Mouse (Mus musculus) stomach, embryonic 15.5 days (tissue): ENCODE measurements around the gene Tbc1d20. TPM values are rescaled to one million over a fixed set of nuclear protein-coding genes. Genes with fewer than 3 reads are reported as not detected.

Source experiments
- polyA plus RNA-seq: library from polyadenylated mRNA; unstranded; fragments of >200 nt; fragmentation: Nextera tagmentation; extraction: Ambion mirVana; gene quantifications from 2 replicates; pipeline ENCODE4 v1.2.1, GENCODE M21; 2015

Gene Tbc1d20
- polyA plus RNA-seq, 1 experiment from 2014 or later = 37.8 TPM

Other genes with a start within 250 kb of the Tbc1d20 start
- gene Scrt2, start 212.3 kb upstream of the Tbc1d20 start, polyA plus RNA-seq = 0.04 and 0.05 TPM in 2 replicates
- 12.2 and 12.7 TPM in 2 replicates for gene Srxn1, start 188.3 kb upstream of the Tbc1d20 start, polyA plus RNA-seq
- 8.2 and 10.7 TPM in 2 replicates for gene Tcf15, start 150.3 kb upstream of the Tbc1d20 start, polyA plus RNA-seq
- 75.3 and 89.8 TPM in 2 replicates for gene Csnk2a1, start 67.0 kb upstream of the Tbc1d20 start, polyA plus RNA-seq
- gene Rbck1, start 38.8 kb downstream of the Tbc1d20 start, polyA plus RNA-seq = 81.9 and 86.5 TPM in 2 replicates
- 2.1 and 2.2 TPM in 2 replicates for gene Trib3, start 50.2 kb downstream of the Tbc1d20 start, polyA plus RNA-seq
- gene Nrsn2, start 82.8 kb downstream of the Tbc1d20 start, polyA plus RNA-seq = 2.0 and 2.3 TPM in 2 replicates
- 7.2 and 8.0 TPM in 2 replicates for gene Sox12, start 104.2 kb downstream of the Tbc1d20 start, polyA plus RNA-seq
- gene Zcchc3, start 121.2 kb downstream of the Tbc1d20 start, polyA plus RNA-seq = 40.0 and 40.1 TPM in 2 replicates
- gene 6820408C15Rik, start 121.8 kb downstream of the Tbc1d20 start, polyA plus RNA-seq = 0.52 and 0.85 TPM in 2 replicates
- gene Defb23, start 170.8 kb downstream of the Tbc1d20 start, polyA plus RNA-seq = not detected in 2 replicates
- gene Defb20, start 183.2 kb downstream of the Tbc1d20 start, polyA plus RNA-seq = not detected in 2 replicates
- gene Defb22, start 196.3 kb downstream of the Tbc1d20 start, polyA plus RNA-seq = not detected in 2 replicates
- gene Defb26, start 217.9 kb downstream of the Tbc1d20 start, polyA plus RNA-seq = not detected in 2 replicates
- gene Defb28, start 224.4 kb downstream of the Tbc1d20 start, polyA plus RNA-seq = not detected in 2 replicates
- gene Defb29, start 246.3 kb downstream of the Tbc1d20 start, polyA plus RNA-seq = not detected in 2 replicates